Mouse (Mus musculus) stomach, embryonic 16.5 days (tissue): Measurements from ENCODE around the gene Abcc6. TPM values are rescaled to one million over a fixed set of nuclear protein-coding genes. Genes with fewer than 3 reads are reported as not detected.
"Not testable (repeated sequence)": the region's sequence is repeated elsewhere in the genome, so short reads cannot be mapped to it uniquely, and the experiment has no call there.

Experiments used
- ATAC-seq: fragments of 200-750 bp; cut with Nextera tagmentation; 2 replicates; pipeline ENCODE4 v1.8.0; 2017; ENCODE audit warnings: moderate number of reproducible peaks, moderate TSS enrichment; ENCODE audit not compliant: insufficient read depth, low FRiP score
- H3K27ac ChIP-seq: fragments of 300-500 bp; sonication (generic); 2 replicates; pipeline ENCODE4 v1.5.1; 2014; ENCODE audit warnings: low read length
- H3K27me3 ChIP-seq: fragments of 300-500 bp; sonication (generic); 2 replicates; pipeline ENCODE4 v1.6.1; 2014; ENCODE audit warnings: low read length, control low read depth, mixed read lengths; ENCODE audit not compliant: control insufficient read depth, insufficient read depth
- H3K36me3 ChIP-seq: fragments of 300-500 bp; sonication (generic); 2 replicates; pipeline ENCODE4 v1.6.1; 2014; ENCODE audit warnings: low read length; ENCODE audit not compliant: control insufficient read depth, insufficient read depth
- H3K4me1 ChIP-seq: fragments of 300-500 bp; sonication (generic); 2 replicates; pipeline ENCODE4 v1.6.1; 2014; ENCODE audit warnings: low read length, control low read depth, mixed read lengths; ENCODE audit not compliant: control insufficient read depth, insufficient read depth
- H3K4me2 ChIP-seq: fragments of 300-500 bp; sonication (generic); 2 replicates; pipeline ENCODE4 v1.6.1; 2014; ENCODE audit warnings: low read depth, low read length, mixed read lengths
- H3K4me3 ChIP-seq: fragments of 300-500 bp; sonication (generic); replicated peaks from 2 replicates; pipeline ENCODE4 v1.5.1; 2014; ENCODE audit warnings: mild to moderate bottlenecking, low read length
- H3K9ac ChIP-seq: fragments of 300-500 bp; sonication (generic); 2 replicates; pipeline ENCODE4 v1.6.1; 2014; ENCODE audit warnings: low read length
- H3K9me3 ChIP-seq: fragments of 300-500 bp; sonication (generic); replicated peaks from 2 replicates; pipeline ENCODE4 v1.6.1; 2016; ENCODE audit warnings: low read length, control low read depth; ENCODE audit not compliant: control insufficient read depth
- WGBS: fragments of 180-500 bp; shearing (Covaris S2); extraction: QIAGEN DNeasy Blood & Tissue Kit; methylation state at CpG from one replicate; pipeline ENCODE4 v1.1.7; 2014; 5-methylcytosine and 5-hydroxymethylcytosine counted together
- polyA plus RNA-seq: library from polyadenylated mRNA; unstranded; fragments of >200 nt; fragmentation: Nextera tagmentation; extraction: Ambion mirVana; gene quantifications from 2 replicates; pipeline ENCODE4 v1.2.1, GENCODE M21; 2015

The Abcc6 gene
- polyA plus RNA-seq, 1 experiment from 2014 or later = 1.6 TPM

DNA sequence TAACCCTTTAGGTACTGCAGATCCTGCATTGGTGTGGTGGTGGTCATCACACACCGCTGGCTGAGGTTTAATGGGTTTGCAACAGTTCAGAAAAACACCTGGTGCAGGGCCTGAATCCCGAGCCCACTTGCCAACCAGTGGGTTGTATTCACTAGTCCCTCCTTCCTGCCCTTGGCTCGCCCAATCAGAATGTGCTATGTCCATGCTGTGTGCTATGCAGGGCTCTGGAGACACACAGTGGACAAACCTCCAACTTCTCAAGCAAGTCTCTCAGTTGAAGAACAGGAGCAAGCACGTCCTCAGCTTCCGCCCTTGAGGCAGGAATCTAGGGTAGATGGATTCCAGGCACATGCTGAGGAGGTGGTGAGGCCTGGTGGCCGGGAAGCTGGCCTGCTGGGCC lies 55.6 kb downstream of the Abcc6 start:
- 56% methylated on average over 6 of the region's 6 CpGs for WGBS

DNA sequence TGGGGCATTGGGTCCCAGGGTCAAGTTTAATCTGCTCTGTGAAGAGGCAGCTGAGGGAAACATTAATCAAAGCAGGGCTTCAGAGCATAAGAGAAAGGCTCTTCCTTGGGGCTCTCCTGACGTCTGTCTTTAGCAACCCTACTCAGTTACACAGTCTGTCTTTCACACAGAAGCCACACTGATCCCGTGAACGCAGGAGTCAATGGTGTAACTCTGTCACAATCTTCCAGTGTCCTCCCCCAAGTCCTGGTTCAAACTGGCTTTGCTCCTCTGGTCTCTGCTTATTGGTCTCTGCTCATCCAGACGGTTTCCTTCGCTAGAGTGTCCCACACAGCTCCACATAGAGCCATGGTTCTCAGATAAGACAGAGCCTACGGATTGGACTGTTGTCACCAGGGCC lies 56.0 kb downstream of the Abcc6 start:
- Histone ChIP-seq H3K4me2 (no peak overlapping the region), H3K36me3 (no peaks in the 10 kb centered on the region), H3K4me1 (no peaks in the 10 kb centered on the region), H3K4me3 (no peak overlapping the region), H3K9me3 (no peaks in the 10 kb centered on the region), H3K9ac (no peak overlapping the region), H3K27ac (no peak overlapping the region), H3K27me3 (no peaks in the 10 kb centered on the region)
- 33% methylated on average over 6 of the region's 6 CpGs for WGBS
- no peak for ATAC-seq

More for the DNA sequence above, 55.6 kb downstream of the Abcc6 start:
- Histone ChIP-seq H3K9ac (no peak overlapping the region), H3K27me3 (no peaks in the 10 kb centered on the region), H3K4me1 (no peaks in the 10 kb centered on the region), H3K4me2 (no peak overlapping the region), H3K36me3 (no peaks in the 10 kb centered on the region), H3K9me3 (no peaks in the 10 kb centered on the region), H3K4me3 (no peak overlapping the region), H3K27ac (no peak overlapping the region)
- no peak for ATAC-seq

GRCm38 (mm10) chr7:45973271-45973687 lies 56.8 kb downstream of the Abcc6 start:
- H3K4me3 ChIP-seq = no peak overlapping the region
- H3K9me3 ChIP-seq = no peaks in the 10 kb centered on the region
- WGBS = 77% methylated on average over 6 of the region's 6 CpGs
- no peak overlapping the region for H3K27ac ChIP-seq
- H3K27me3 ChIP-seq = no peaks in the 10 kb centered on the region
- no peak; the same call in 1 of the 2 replicates for ATAC-seq
- no peak overlapping the region for H3K9ac ChIP-seq
- no peak overlapping the region for H3K4me2 ChIP-seq
- H3K4me1 ChIP-seq = no peaks in the 10 kb centered on the region
- H3K36me3 ChIP-seq = no peaks in the 10 kb centered on the region

GRCm38 (mm10) chr7:45971831-45972723 lies 58.0 kb downstream of the Abcc6 start:
- no peak for ATAC-seq
- H3K27ac ChIP-seq = no peak overlapping the region
- H3K27me3 ChIP-seq = no peaks in the 10 kb centered on the region
- H3K4me1 ChIP-seq = no peaks in the 10 kb centered on the region
- H3K9me3 ChIP-seq = no peaks in the 10 kb centered on the region
- H3K36me3 ChIP-seq = no peaks in the 10 kb centered on the region
- no peak overlapping the region for H3K4me3 ChIP-seq
- no peak overlapping the region for H3K4me2 ChIP-seq
- no peak overlapping the region for H3K9ac ChIP-seq
- 76% methylated on average over 11 of the region's 11 CpGs for WGBS

DNA sequence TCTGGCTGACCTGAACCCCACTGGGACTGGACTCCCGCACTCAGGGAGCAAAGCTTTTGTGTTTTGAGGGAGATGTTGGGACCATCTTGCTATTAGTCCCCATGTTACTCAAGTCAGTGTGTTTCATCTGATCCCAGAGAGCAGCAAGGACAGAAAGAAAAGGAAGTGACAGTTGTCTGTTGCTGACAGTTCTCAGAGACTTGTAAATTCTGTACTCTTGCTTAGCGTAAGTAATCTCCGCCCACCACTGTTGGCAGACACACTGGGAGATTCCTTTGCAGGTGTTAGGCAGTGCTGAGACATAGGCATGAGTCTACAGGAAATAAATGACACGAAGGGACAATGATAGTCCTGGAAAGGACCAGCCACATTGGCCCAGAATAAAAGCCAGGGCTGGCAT lies 73.5 kb downstream of the Abcc6 start:
- H3K36me3 ChIP-seq = no peaks in the 10 kb centered on the region
- H3K9ac ChIP-seq = no peak overlapping the region
- H3K9me3 ChIP-seq = no peaks in the 10 kb centered on the region
- H3K27ac ChIP-seq = no peak overlapping the region
- H3K4me2 ChIP-seq = no peak overlapping the region
- WGBS = 49% methylated on average over 4 of the region's 4 CpGs
- H3K4me1 ChIP-seq = no peaks in the 10 kb centered on the region
- no peaks in the 10 kb centered on the region for H3K27me3 ChIP-seq
- H3K4me3 ChIP-seq = no peak overlapping the region
- ATAC-seq = no peak

DNA sequence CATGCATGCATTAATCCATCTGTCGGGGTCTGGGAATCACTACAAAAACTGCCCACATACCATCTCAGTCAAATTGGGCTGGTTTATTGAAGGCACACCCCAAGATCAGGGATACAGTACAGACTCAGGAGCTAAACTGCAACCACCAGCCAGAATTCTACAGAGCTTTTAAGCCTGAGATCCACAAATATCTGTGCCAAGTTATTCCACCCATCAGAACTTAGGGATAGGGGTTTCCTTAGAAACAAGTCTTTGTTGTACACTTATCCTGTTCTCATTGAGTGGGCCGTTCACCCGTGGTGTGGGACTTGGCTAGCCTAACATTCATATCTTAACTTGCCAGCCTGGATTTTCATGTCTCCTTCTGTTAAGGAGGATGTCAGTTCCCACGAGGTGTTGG lies 81.0 kb downstream of the Abcc6 start:
- ATAC-seq = no peak
- no peak overlapping the region for H3K4me3 ChIP-seq
- WGBS = 71% methylated on average over 4 of the region's 4 CpGs
- no peaks in the 10 kb centered on the region for H3K27me3 ChIP-seq
- no peaks in the 10 kb centered on the region for H3K36me3 ChIP-seq
- H3K4me1 ChIP-seq = no peaks in the 10 kb centered on the region
- no peak overlapping the region for H3K4me2 ChIP-seq
- no peaks in the 10 kb centered on the region for H3K9me3 ChIP-seq
- H3K27ac ChIP-seq = no peak overlapping the region
- H3K9ac ChIP-seq = no peak overlapping the region

- not testable (repeated sequence) for ATAC-seq, H3K27me3 ChIP-seq, H3K4me2 ChIP-seq, H3K27ac ChIP-seq, H3K9ac ChIP-seq, H3K36me3 ChIP-seq, H3K9me3 ChIP-seq, H3K4me3 ChIP-seq, H3K4me1 ChIP-seq
- WGBS = no CpG with 5 or more reads among the region's 1 CpGs
Measured at GRCm38 (mm10) chr7:45943280-45943679, 86.8 kb downstream of the Abcc6 start.

- H3K27me3 ChIP-seq = no peaks in the 10 kb centered on the region
- no peak overlapping the region for H3K4me2 ChIP-seq
- no peaks in the 10 kb centered on the region for H3K9me3 ChIP-seq
- no peak overlapping the region for H3K9ac ChIP-seq
- no peak overlapping the region for H3K27ac ChIP-seq
- WGBS = 82% methylated on average over 9 of the region's 9 CpGs
- no peak overlapping the region for H3K4me3 ChIP-seq
- ATAC-seq = no peak
- H3K36me3 ChIP-seq = no peaks in the 10 kb centered on the region
- no peaks in the 10 kb centered on the region for H3K4me1 ChIP-seq
Measured at GRCm38 (mm10) chr7:45941986-45942385, 88.1 kb downstream of the Abcc6 start.

DNA sequence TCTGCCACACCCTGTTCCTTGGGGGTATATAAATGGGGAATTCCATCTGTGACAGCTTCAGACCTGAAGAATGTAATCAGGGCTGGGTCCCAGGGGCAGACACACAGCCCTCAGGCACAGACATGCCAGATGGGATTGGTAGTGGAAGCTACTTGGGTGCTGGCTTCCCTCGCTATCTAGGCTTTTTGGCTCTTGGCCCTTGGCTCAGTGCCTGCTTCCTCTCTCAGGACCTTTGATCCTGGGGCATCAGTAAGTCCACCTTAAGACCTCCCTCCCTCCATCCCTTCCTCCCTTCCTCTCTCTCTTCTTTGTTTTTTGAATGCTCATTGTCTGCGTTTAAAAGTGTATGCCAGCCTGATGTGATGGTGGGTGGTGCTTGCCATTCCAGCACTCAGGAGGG lies 90.3 kb downstream of the Abcc6 start:
- H3K9me3 ChIP-seq = no peaks in the 10 kb centered on the region
- H3K36me3 ChIP-seq = no peaks in the 10 kb centered on the region
- H3K4me2 ChIP-seq = no peak overlapping the region
- H3K27me3 ChIP-seq = no peaks in the 10 kb centered on the region
- WGBS = 47% methylated on average over 2 of the region's 2 CpGs
- H3K4me1 ChIP-seq = no peaks in the 10 kb centered on the region
- H3K27ac ChIP-seq = no peak overlapping the region
- H3K9ac ChIP-seq = no peak overlapping the region
- H3K4me3 ChIP-seq = no peak overlapping the region
- no peak for ATAC-seq
